Mouse (Mus musculus) kidney, adult 11 months (tissue): ENCODE measurements around the gene Ripor3.
A peak's percentile ranks its signal among the peaks of the same experiment; 100 is the strongest.

ENCODE experiments used
- DNase-seq: peaks from one replicate; pipeline ENCODE4 v3.0.0; 2022

The Ripor3 gene

GRCm38 (mm10) chr2:167950681-167951080 lies 59.7 kb downstream of the Ripor3 start:
- peak; percentile 90 for DNase-seq

GRCm38 (mm10) chr2:167949808-167950207 lies 60.6 kb downstream of the Ripor3 start:
- DNase-seq, result no peak

GRCm38 (mm10) chr2:167949250-167949649 lies 61.2 kb downstream of the Ripor3 start:
- DNase-seq, result no peak

GRCm38 (mm10) chr2:167948557-167948956 lies 61.9 kb downstream of the Ripor3 start:
- no peak for DNase-seq

GRCm38 (mm10) chr2:167948047-167948446 lies 62.4 kb downstream of the Ripor3 start:
- DNase-seq, result no peak

- DNase-seq, result no peak
Observed at GRCm38 (mm10) chr2:167947251-167947650, 63.2 kb downstream of the Ripor3 start.

- DNase-seq, result no peak
Observed at GRCm38 (mm10) chr2:167945451-167945850, 65.0 kb downstream of the Ripor3 start.

- no peak for DNase-seq
Observed at GRCm38 (mm10) chr2:167944193-167944592, 66.2 kb downstream of the Ripor3 start.

- no peak for DNase-seq
Observed at GRCm38 (mm10) chr2:167942926-167943633, 67.3 kb downstream of the Ripor3 start.

- DNase-seq, result peak; percentile 74
Observed at GRCm38 (mm10) chr2:167942199-167942925, 68.1 kb downstream of the Ripor3 start.

GRCm38 (mm10) chr2:167941745-167942176 lies 68.7 kb downstream of the Ripor3 start:
- no peak for DNase-seq

- DNase-seq, result no peak
Observed at GRCm38 (mm10) chr2:167941320-167941719, 69.1 kb downstream of the Ripor3 start.

- DNase-seq, result no peak
Observed at GRCm38 (mm10) chr2:167940636-167941035, 69.8 kb downstream of the Ripor3 start.

- DNase-seq, result no peak
Observed at GRCm38 (mm10) chr2:167939632-167940399, 70.6 kb downstream of the Ripor3 start.

- no peak for DNase-seq
Observed at GRCm38 (mm10) chr2:167939204-167939603, 71.2 kb downstream of the Ripor3 start.

GRCm38 (mm10) chr2:167938786-167939185 lies 71.6 kb downstream of the Ripor3 start:
- no peak for DNase-seq

- DNase-seq, result no peak
Observed at GRCm38 (mm10) chr2:167935956-167936355, 74.5 kb downstream of the Ripor3 start.

GRCm38 (mm10) chr2:167933397-167933796 lies 77.0 kb downstream of the Ripor3 start:
- DNase-seq, result no peak

- DNase-seq, result no peak
Observed at GRCm38 (mm10) chr2:167932727-167933231, 77.6 kb downstream of the Ripor3 start.

- DNase-seq, result peak; percentile 97
Observed at GRCm38 (mm10) chr2:167931985-167932726, 78.3 kb downstream of the Ripor3 start, which contains the start of gene Ptpn1. Gene Ptpn1, plus strand, starts transcription at chr2:167932057.

GRCm38 (mm10) chr2:167930975-167931374 lies 79.4 kb downstream of the Ripor3 start:
- DNase-seq, result no peak
